Mouse (Mus musculus) bone marrow, adult 2 months (tissue): ENCODE measurements around the gene Zfp664. TPM values are rescaled to one million over a fixed set of nuclear protein-coding genes. Genes with fewer than 3 reads are reported as not detected.

ENCODE experiments used
- H3K27ac ChIP-seq: fragments of 200-500 bp; 2 replicates; pipeline ENCODE4 v1.5.1; 2012; ENCODE audit warnings: low read depth, mild to moderate bottlenecking, control low read depth, inconsistent platforms, low read length; ENCODE audit not compliant: control insufficient read depth, poor library complexity, insufficient read depth
- H3K4me1 ChIP-seq: fragments of 200-500 bp; 2 replicates; pipeline ENCODE4 v1.6.1; 2011; ENCODE audit warnings: low read length; ENCODE audit not compliant: control insufficient read depth, insufficient read depth
- H3K4me3 ChIP-seq: fragments of 200-500 bp; replicated peaks from 2 replicates; pipeline ENCODE3; 2011; ENCODE audit warnings: mild to moderate bottlenecking, low read depth, low read length, control low read depth; ENCODE audit not compliant: control insufficient read depth
- CTCF ChIP-seq: fragments of 200-500 bp; IDR thresholded peaks from 2 replicates; pipeline ENCODE4 v1.5.1; 2011; ENCODE audit warnings: low read length, control low read depth; ENCODE audit not compliant: control insufficient read depth, insufficient read depth
- POLR2A ChIP-seq: fragments of 200-500 bp; IDR thresholded peaks from 2 replicates; pipeline ENCODE4 v1.6.1; 2011; ENCODE audit warnings: low read depth, mild to moderate bottlenecking, control low read depth, low read length, borderline replicate concordance; ENCODE audit not compliant: control insufficient read depth
- WGBS: fragments of 180-500 bp; shearing (Covaris S2); methylation state at CpG from one replicate; pipeline ENCODE4 v1.1.7; 2018; 5-methylcytosine and 5-hydroxymethylcytosine counted together
- polyA plus RNA-seq: library from polyadenylated mRNA; stranded (reverse); fragments of >200 nt; gene quantifications from 2 replicates; pipeline ENCODE4 v1.2.4, GENCODE M21; 2011; ENCODE audit warnings: low replicate concordance; ENCODE audit not compliant: missing spikeins, insufficient read depth, insufficient read length

The Zfp664 gene
- polyA plus RNA-seq, 1 experiment = 12.2 TPM

DNA sequence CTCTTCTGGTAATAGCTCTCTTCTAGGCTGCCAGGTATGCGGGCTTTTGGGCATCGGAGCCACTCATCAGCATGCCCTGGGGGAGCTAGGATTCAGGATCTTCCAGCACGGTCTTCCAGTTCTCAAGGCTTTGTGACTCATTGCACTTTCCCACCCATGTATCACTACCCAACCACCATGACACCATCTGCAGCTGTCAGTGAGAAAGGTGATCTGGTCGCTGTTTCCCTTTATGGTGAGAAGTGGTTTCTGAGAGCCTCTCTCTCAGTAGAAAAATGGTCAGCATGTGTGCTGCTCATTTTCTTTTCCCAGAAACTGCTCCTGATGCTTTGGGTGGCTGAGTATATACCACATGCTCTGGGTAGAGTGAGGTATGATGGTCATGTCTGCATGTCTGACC is 16.8 kb downstream of the Zfp664 start:
- TF ChIP-seq POLR2A (no peak), CTCF (no peak)
- WGBS = 85% methylated on average over 4 of the region's 4 CpGs
- Histone ChIP-seq H3K4me1 (no peaks in the 10 kb centered on the region), H3K27ac (no peak overlapping the region), H3K4me3 (no peak overlapping the region)

DNA sequence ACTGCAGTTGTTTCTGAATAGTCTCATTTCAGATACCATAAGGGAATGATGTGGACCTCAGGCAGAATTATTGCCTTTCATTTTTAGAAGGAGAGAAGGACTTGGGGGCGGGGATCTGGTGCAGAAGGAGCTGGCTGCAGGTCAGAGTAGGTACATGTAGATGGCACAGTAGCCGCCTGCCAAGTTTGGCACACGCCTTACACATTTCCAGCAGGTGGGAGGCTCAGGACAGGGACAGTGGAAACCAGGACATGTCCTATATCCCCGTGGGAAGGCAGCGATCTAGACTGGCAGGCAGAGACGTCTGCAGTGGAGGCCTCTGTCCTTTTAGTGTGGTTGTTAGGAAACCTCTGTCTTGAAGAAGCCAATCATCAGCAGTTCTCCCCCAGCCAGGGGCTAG is 17.3 kb downstream of the Zfp664 start:
- Histone ChIP-seq H3K4me3 (no peak overlapping the region), H3K4me1 (no peaks in the 10 kb centered on the region), H3K27ac (no peak overlapping the region)
- TF ChIP-seq CTCF (no peak), POLR2A (no peak)
- WGBS = 88% methylated on average over 6 of the region's 6 CpGs

- no peak overlapping the region for H3K4me3 ChIP-seq
- WGBS = 92% methylated on average over 6 of the region's 6 CpGs
- no peak overlapping the region for H3K27ac ChIP-seq
- no peaks in the 10 kb centered on the region for H3K4me1 ChIP-seq
- TF ChIP-seq CTCF (no peak), POLR2A (no peak)
Observed at GRCm38 (mm10) chr5:124883877-124884276, 21.4 kb downstream of the Zfp664 start.

DNA sequence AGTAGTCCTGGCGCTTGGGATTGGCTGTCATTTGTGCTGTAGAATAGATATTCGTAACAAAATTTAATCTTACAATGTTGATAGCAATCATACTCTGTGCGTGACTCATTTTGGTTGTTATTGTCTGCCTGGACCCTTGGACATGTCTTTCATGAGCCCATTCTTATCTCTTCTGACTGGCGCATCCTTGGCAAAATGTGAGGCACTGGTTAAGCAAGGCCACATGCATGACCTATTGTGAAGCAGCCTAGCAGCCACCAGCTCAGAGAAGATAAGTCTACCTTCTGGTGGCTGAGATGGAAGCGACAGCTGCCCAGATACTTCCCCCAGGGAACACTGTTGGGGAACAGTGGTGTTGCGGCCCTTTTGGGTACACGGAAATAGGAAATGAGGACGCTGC is 26.2 kb downstream of the Zfp664 start:
- no peak overlapping the region for H3K4me3 ChIP-seq
- TF ChIP-seq POLR2A = no peak
- TF ChIP-seq CTCF = no peak
- 87% methylated on average over 8 of the region's 8 CpGs for WGBS
- H3K4me1 ChIP-seq = no peaks in the 10 kb centered on the region
- H3K27ac ChIP-seq = no peak overlapping the region

DNA sequence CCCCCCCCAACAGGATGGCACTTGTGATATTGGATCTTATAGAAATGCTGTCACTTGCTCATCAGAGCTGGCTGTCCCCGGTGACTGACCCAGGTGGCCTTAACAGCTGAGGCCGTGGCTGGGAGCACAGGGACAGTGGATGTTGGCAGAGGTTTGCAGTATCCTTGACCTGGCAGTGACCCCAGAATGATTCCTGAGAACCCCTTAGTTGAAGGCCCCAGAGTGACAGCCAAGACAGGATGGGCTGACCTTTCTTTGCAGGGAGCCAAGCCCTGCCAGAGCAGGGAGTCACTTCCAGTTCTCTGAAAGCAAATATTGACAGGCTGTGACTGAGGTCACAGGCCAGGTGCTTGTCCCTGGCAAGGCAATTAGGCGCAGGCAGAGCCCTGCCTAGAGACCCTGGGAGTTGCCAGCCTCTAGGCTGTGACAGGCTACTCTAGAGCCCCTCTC is 29.5 kb downstream of the Zfp664 start:
- WGBS = 76% methylated on average over 3 of the region's 3 CpGs
- Histone ChIP-seq H3K27ac (no peak overlapping the region; the same call in 1 of the 2 replicates), H3K4me1 (no peaks in the 10 kb centered on the region), H3K4me3 (no peak overlapping the region)
- TF ChIP-seq POLR2A (no peak), CTCF (no peak)

- WGBS = 66% methylated on average over 7 of the region's 8 CpGs
- H3K4me3 ChIP-seq = no peak overlapping the region
- TF ChIP-seq POLR2A (no peak), CTCF (no peak)
- H3K4me1 ChIP-seq = no peaks in the 10 kb centered on the region
- no peak overlapping the region for H3K27ac ChIP-seq
Observed at GRCm38 (mm10) chr5:124896135-124896534, 33.6 kb downstream of the Zfp664 start.

- H3K27ac ChIP-seq = no peak overlapping the region
- H3K4me1 ChIP-seq = no peaks in the 10 kb centered on the region
- 20% methylated on average over 20 of the region's 20 CpGs for WGBS
- H3K4me3 ChIP-seq = no peak overlapping the region
- TF ChIP-seq CTCF (peak; percentile 99), POLR2A (no peak)
Observed at GRCm38 (mm10) chr5:124899945-124900631, 37.6 kb downstream of the Zfp664 start.

DNA sequence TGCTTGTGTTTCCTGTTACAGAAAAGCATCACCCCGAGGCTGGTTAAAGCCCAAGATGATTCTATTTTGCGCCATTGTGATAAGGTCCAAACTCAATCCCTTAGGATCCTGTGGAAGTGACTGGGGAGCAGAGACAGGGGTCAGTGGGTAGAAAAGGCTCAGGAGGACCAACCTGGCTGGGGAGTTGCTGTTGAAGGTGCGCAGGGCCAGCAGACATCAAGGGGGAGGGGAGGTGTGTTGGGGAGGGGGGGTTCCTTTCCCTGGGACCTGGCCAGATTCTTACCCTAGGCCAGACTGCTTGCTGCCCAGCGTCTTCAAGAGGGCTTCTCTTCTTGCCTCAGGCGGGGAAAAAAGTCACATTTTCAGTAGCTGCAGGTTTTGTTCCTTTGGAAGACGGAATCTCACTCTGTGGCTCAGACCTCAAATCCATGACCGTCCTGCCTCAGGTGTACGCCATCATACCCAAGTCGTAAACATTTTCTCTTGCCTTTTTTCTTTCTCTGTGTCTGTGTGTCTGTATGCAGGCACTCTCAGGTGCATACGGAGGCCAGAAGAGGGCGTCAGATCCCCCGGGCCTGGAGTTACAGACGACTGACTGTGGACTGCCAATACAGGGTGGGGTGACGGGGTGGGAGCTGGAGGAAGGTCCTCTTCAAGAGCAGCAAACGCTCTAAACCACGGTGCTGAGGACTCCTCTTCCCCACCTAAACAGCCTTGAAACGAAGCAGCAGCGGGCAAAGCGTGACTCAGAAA is 38.4 kb downstream of the Zfp664 start:
- Histone ChIP-seq H3K4me3 (no peak overlapping the region), H3K4me1 (no peaks in the 10 kb centered on the region), H3K27ac (no peak overlapping the region)
- TF ChIP-seq POLR2A (no peak), CTCF (no peak)
- 68% methylated on average over 19 of the region's 19 CpGs for WGBS
